Mouse (Mus musculus) liver, embryonic 15.5 days (tissue): ENCODE measurements at regions not wholly inside any gene's neighbourhood (a gene's known extent, or its start where the extent isn't known, plus 50 kb on each side); places are given as distances from the start of the nearest gene placed in this dataset.

Experiments
- ATAC-seq: fragments of 200-750 bp; cut with Nextera tagmentation; 2 replicates; pipeline ENCODE4 v1.8.0; 2017; ENCODE audit warnings: moderate number of reproducible peaks, mild to moderate bottlenecking, moderate library complexity; ENCODE audit not compliant: insufficient read depth
- H3K27ac ChIP-seq: fragments of 300-500 bp; sonication (generic); replicated peaks from 2 replicates; pipeline ENCODE4 v1.5.1; 2015; ENCODE audit warnings: mild to moderate bottlenecking, inconsistent platforms
- H3K27me3 ChIP-seq: fragments of 300-500 bp; sonication (generic); 2 replicates; pipeline ENCODE4 v1.6.1; 2015; ENCODE audit warnings: mild to moderate bottlenecking, inconsistent platforms
- H3K36me3 ChIP-seq: fragments of 300-500 bp; sonication (generic); replicated peaks from 2 replicates; pipeline ENCODE4 v1.6.1; 2015; ENCODE audit warnings: moderate library complexity, mild to moderate bottlenecking, inconsistent platforms
- H3K4me1 ChIP-seq: fragments of 300-500 bp; sonication (generic); replicated peaks from 2 replicates; pipeline ENCODE4 v1.6.1; 2015; ENCODE audit warnings: inconsistent platforms
- H3K4me2 ChIP-seq: fragments of 300-500 bp; sonication (generic); 2 replicates; pipeline ENCODE4 v1.6.1; 2015; ENCODE audit warnings: moderate library complexity, mild to moderate bottlenecking, inconsistent platforms
- H3K4me3 ChIP-seq: fragments of 300-500 bp; sonication (generic); replicated peaks from 2 replicates; pipeline ENCODE4 v1.5.1; 2015; ENCODE audit warnings: mild to moderate bottlenecking, inconsistent platforms
- H3K9ac ChIP-seq: fragments of 300-500 bp; sonication (generic); 2 replicates; pipeline ENCODE4 v1.6.1; 2015; ENCODE audit warnings: moderate library complexity, mild to moderate bottlenecking, inconsistent platforms
- H3K9me3 ChIP-seq: fragments of 300-500 bp; sonication (generic); replicated peaks from 2 replicates; pipeline ENCODE4 v1.6.1; 2016; ENCODE audit warnings: inconsistent platforms
- WGBS: fragments of 180-500 bp; shearing (Covaris S2); methylation state at CpG from one replicate; pipeline ENCODE4 v1.1.7; 2015; ENCODE audit warnings: mixed read lengths; ENCODE audit not compliant: insufficient replicate concordance; 5-methylcytosine and 5-hydroxymethylcytosine counted together

- no peak overlapping the region for H3K4me3 ChIP-seq
- no peak overlapping the region for H3K4me2 ChIP-seq
- no peaks in the 10 kb centered on the region for H3K4me1 ChIP-seq
- no peaks in the 10 kb centered on the region for H3K9me3 ChIP-seq
- H3K27ac ChIP-seq = no peak overlapping the region
- no peaks in the 10 kb centered on the region for H3K36me3 ChIP-seq
- 50% methylated on average over 5 of the region's 5 CpGs for WGBS
- no peak overlapping the region for H3K9ac ChIP-seq
- no peaks in the 10 kb centered on the region for H3K27me3 ChIP-seq
- no peak for ATAC-seq
These were observed 705.4 kb downstream of the Inhba start for GRCm38 (mm10) chr13:16716796-16717749.

GRCm38 (mm10) chr13:16720090-16720489, 708.4 kb downstream of the Inhba start:
- 54% methylated on average over 2 of the region's 2 CpGs for WGBS
- no peaks in the 10 kb centered on the region for H3K27me3 ChIP-seq
- H3K36me3 ChIP-seq = no peaks in the 10 kb centered on the region
- no peak overlapping the region for H3K9ac ChIP-seq
- H3K4me3 ChIP-seq = no peak overlapping the region
- no peak overlapping the region for H3K4me2 ChIP-seq
- H3K27ac ChIP-seq = no peak overlapping the region
- no peaks in the 10 kb centered on the region for H3K4me1 ChIP-seq
- no peaks in the 10 kb centered on the region for H3K9me3 ChIP-seq
- no peak for ATAC-seq

GRCm38 (mm10) chr13:16725350-16725749, 713.7 kb downstream of the Inhba start:
- WGBS = 63% methylated on average over 5 of the region's 5 CpGs

GRCm38 (mm10) chr13:16738313-16738712, 726.7 kb downstream of the Inhba start:
- Histone ChIP-seq H3K36me3 (no peaks in the 10 kb centered on the region), H3K4me2 (no peak overlapping the region), H3K9me3 (no peaks in the 10 kb centered on the region), H3K4me1 (no peaks in the 10 kb centered on the region), H3K27me3 (no peaks in the 10 kb centered on the region), H3K27ac (no peak overlapping the region), H3K4me3 (no peak overlapping the region), H3K9ac (no peak overlapping the region)
- no peak for ATAC-seq
- 41% methylated on average over 1 of the region's 1 CpGs for WGBS

More at GRCm38 (mm10) chr13:16725350-16725749, 713.7 kb downstream of the Inhba start:
- H3K36me3 ChIP-seq = no peaks in the 10 kb centered on the region
- no peak overlapping the region for H3K9ac ChIP-seq
- no peak overlapping the region for H3K27ac ChIP-seq
- H3K4me3 ChIP-seq = no peak overlapping the region
- ATAC-seq = no peak
- H3K4me2 ChIP-seq = no peak overlapping the region
- H3K27me3 ChIP-seq = no peaks in the 10 kb centered on the region
- H3K4me1 ChIP-seq = no peaks in the 10 kb centered on the region
- H3K9me3 ChIP-seq = no peaks in the 10 kb centered on the region

GRCm38 (mm10) chr13:16739563-16739962, 727.9 kb downstream of the Inhba start:
- 54% methylated on average over 3 of the region's 3 CpGs for WGBS
- H3K36me3 ChIP-seq = no peaks in the 10 kb centered on the region
- no peaks in the 10 kb centered on the region for H3K4me1 ChIP-seq
- no peak for ATAC-seq
- H3K4me2 ChIP-seq = no peak overlapping the region
- no peak overlapping the region for H3K27ac ChIP-seq
- H3K27me3 ChIP-seq = no peaks in the 10 kb centered on the region
- no peaks in the 10 kb centered on the region for H3K9me3 ChIP-seq
- no peak overlapping the region for H3K4me3 ChIP-seq
- no peak overlapping the region for H3K9ac ChIP-seq

GRCm38 (mm10) chr13:16744237-16744636, 732.6 kb downstream of the Inhba start:
- Histone ChIP-seq H3K36me3 (no peaks in the 10 kb centered on the region), H3K9ac (no peak overlapping the region), H3K27ac (no peak overlapping the region), H3K4me1 (no peaks in the 10 kb centered on the region), H3K27me3 (no peaks in the 10 kb centered on the region), H3K4me2 (no peak overlapping the region), H3K9me3 (no peaks in the 10 kb centered on the region), H3K4me3 (no peak overlapping the region)
- no peak for ATAC-seq
- 59% methylated on average over 1 of the region's 1 CpGs for WGBS

- WGBS = 60% methylated on average over 1 of the region's 1 CpGs
- H3K9me3 ChIP-seq = no peaks in the 10 kb centered on the region
- H3K4me3 ChIP-seq = no peak overlapping the region
- H3K36me3 ChIP-seq = no peaks in the 10 kb centered on the region
- H3K4me1 ChIP-seq = no peaks in the 10 kb centered on the region
- H3K27me3 ChIP-seq = no peaks in the 10 kb centered on the region
- no peak overlapping the region for H3K27ac ChIP-seq
- H3K4me2 ChIP-seq = no peak overlapping the region
- no peak overlapping the region for H3K9ac ChIP-seq
- ATAC-seq = no peak
These were observed 734.0 kb downstream of the Inhba start for GRCm38 (mm10) chr13:16745644-16746043.

GRCm38 (mm10) chr13:16746451-16746850, 734.8 kb downstream of the Inhba start:
- Histone ChIP-seq H3K27ac (no peak overlapping the region), H3K9ac (no peak overlapping the region), H3K4me2 (no peak overlapping the region), H3K9me3 (no peaks in the 10 kb centered on the region), H3K4me3 (no peak overlapping the region), H3K4me1 (no peaks in the 10 kb centered on the region), H3K27me3 (no peaks in the 10 kb centered on the region), H3K36me3 (no peaks in the 10 kb centered on the region)
- whole genome bisulfite sequencing = 59% methylated on average over 1 of the region's 1 CpGs
- ATAC-seq = no peak

GRCm38 (mm10) chr13:16756264-16756663, 744.6 kb downstream of the Inhba start:
- Histone ChIP-seq H3K36me3 (no peaks in the 10 kb centered on the region), H3K9ac (no peak overlapping the region), H3K4me1 (no peaks in the 10 kb centered on the region), H3K27ac (no peak overlapping the region), H3K9me3 (no peaks in the 10 kb centered on the region), H3K4me2 (no peak overlapping the region), H3K4me3 (no peak overlapping the region), H3K27me3 (no peaks in the 10 kb centered on the region)
- ATAC-seq = no peak
- WGBS = 40% methylated on average over 3 of the region's 3 CpGs

- Histone ChIP-seq H3K9ac (no peak overlapping the region), H3K9me3 (no peaks in the 10 kb centered on the region), H3K4me2 (no peak overlapping the region), H3K4me1 (no peaks in the 10 kb centered on the region), H3K4me3 (no peak overlapping the region), H3K27me3 (no peaks in the 10 kb centered on the region), H3K27ac (no peak overlapping the region), H3K36me3 (no peaks in the 10 kb centered on the region)
- no peak for ATAC-seq
These were observed 748.4 kb downstream of the Inhba start for GRCm38 (mm10) chr13:16760045-16760444.

- no peaks in the 10 kb centered on the region for H3K36me3 ChIP-seq
- no peak overlapping the region for H3K4me2 ChIP-seq
- H3K27me3 ChIP-seq = no peaks in the 10 kb centered on the region
- no peak for ATAC-seq
- no peak overlapping the region for H3K27ac ChIP-seq
- H3K9ac ChIP-seq = no peak overlapping the region
- 52% methylated on average over 4 of the region's 4 CpGs for WGBS
- H3K9me3 ChIP-seq = no peaks in the 10 kb centered on the region
- H3K4me1 ChIP-seq = no peaks in the 10 kb centered on the region
- H3K4me3 ChIP-seq = no peak overlapping the region
These were observed 749.8 kb downstream of the Inhba start for GRCm38 (mm10) chr13:16761415-16761814.

GRCm38 (mm10) chr13:16762326-16762725, 750.7 kb downstream of the Inhba start:
- Histone ChIP-seq H3K4me1 (no peaks in the 10 kb centered on the region), H3K9me3 (no peaks in the 10 kb centered on the region), H3K4me2 (no peak overlapping the region), H3K4me3 (no peak overlapping the region), H3K27me3 (no peaks in the 10 kb centered on the region), H3K36me3 (no peaks in the 10 kb centered on the region), H3K9ac (no peak overlapping the region), H3K27ac (no peak overlapping the region)
- no peak for ATAC-seq
- 64% methylated on average over 8 of the region's 8 CpGs for WGBS
